Mouse (Mus musculus) lung, postnatal 4 days (tissue): ENCODE results near the gene Lnx2.

Source experiments
- DNase-seq, 2 experiments: peaks; one replicate each; pipeline ENCODE4 v3.0.0; 2021

Gene Lnx2

DNA sequence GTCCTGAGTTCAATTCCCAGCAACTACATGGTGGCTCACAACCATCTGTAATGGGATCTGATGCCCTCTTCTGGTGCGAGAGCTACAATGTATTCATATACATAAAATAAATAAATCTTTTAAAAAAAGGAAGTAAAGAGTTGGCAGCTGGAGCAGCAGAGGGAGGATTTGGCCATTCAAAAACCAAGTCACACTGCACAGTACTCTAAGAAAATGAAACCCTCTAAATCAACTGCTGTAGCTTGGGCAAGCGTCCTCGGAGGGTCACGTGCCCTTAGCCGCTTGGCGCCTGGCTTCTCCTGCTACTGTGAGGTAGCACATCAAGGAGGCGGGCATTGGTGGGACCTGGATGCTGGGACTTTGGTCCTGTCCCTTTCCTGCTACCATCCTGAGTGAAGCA is 61.2 kb downstream of the Lnx2 start:
- no peak for DNase-seq

DNA sequence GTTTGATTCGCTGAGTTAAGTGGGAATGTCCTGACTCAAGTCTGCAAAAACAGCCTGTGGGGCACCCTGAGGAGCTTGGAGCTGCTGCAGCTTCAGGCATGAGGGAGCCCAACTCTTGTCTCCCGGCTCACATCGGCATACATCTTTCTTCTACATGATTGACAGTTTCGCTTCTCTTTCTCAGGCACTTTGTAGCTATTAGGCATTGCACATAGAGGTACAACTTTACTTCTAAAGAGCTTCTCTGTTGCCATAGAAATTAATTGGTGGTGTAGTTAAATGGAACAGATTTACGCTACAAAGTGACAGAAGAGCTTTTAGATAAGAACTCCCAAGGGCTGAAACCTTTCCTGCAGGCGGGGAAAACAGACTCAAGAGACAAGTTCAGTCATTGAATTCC is 62.5 kb downstream of the Lnx2 start:
- no peak for DNase-seq

DNA sequence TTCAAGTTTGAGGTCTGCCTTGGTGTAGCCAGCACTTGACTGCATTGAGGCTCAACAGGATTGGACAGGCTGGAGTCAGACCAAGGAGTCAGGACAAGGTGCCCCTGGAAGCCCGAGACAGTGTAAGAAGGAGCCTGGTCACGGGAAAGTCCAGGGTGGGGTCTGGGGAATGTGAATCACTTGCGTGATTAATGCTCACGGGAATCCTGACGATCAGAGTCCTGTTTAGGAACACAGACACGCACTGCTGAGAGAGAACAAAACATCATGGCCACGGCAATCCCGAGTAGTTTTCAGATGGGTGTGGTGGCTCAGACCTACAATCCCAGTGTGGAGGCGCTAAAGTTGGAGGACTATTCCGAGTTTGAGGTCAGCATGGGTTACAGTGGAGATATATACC is 65.1 kb downstream of the Lnx2 start:
- no peak for DNase-seq

DNA sequence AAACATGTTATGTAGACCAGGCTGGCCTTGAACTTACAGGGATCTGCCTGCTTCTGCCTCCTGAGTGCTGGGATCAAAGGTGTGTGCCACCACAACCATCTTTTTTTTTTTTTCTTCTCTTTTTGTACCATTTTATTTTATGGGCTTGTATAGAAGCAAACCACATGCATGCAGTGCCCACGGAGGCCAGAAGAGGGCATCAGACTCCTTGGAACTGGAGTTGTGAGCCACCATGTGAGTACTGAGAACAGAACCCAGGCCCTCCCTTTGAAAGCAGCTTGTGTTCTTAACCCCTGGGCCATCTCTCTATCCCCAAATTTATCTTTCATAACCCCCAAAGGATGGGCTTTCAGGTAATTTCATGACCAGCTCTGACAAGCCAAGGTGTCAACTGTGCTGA is 73.1 kb downstream of the Lnx2 start:
- DNase-seq, result no peak

DNA sequence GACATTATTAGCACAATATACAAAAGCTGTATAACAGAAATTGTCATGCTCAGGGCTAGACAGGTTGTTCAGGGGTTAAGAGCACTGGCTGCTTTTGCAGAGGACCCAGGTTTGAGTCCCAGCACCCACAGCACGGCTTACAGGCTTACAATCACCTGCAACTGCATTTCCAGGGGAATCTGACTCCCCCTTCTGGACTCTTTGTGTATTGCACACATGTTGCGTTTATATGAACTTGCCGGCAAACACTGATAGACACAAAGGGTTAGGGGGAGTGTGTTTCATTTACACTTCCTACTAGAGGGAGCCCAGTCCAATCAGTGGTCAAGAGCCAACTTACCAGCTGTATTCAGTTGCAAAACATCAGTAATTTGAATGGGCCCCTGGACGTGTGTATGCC is 75.1 kb downstream of the Lnx2 start:
- DNase-seq, result no peak

DNA sequence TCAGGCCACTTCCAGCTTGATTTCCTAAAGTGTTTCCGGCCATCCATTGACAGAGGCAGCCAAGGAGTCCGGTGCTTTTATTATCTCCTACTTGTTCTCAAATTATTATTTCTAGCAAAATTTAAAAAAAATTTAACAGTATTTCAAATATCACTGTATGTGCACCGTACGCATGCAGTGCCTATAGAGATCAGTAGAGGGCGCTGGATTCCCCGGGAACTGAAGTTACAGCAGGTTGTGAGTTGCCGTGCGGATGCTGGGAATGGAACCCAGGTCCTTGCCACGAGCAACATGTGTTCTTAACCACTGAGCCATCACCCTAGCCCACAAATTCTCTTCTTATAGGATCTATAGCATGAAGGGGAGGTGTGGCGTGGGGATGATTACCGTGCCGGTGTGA is 77.6 kb downstream of the Lnx2 start:
- no peak for DNase-seq

DNA sequence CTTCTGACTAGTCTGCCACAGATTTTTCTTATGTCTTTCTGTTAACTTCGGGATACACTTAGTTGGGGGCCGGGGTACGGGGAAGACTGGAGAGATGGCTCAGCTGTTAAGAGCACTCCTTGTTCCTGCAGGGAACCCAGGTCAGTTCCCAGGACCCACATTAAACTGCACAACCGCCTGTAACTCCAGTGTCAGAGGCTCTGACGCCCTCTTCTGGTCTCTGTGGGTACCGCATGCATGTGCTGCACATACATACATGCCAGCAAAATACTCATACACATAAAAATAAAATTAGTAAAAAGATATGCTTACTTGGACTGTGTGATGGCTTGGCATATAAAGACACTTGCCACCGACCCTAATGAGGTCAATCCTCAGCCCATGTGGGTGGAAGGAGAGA is 79.6 kb downstream of the Lnx2 start:
- DNase-seq, result no peak

DNA sequence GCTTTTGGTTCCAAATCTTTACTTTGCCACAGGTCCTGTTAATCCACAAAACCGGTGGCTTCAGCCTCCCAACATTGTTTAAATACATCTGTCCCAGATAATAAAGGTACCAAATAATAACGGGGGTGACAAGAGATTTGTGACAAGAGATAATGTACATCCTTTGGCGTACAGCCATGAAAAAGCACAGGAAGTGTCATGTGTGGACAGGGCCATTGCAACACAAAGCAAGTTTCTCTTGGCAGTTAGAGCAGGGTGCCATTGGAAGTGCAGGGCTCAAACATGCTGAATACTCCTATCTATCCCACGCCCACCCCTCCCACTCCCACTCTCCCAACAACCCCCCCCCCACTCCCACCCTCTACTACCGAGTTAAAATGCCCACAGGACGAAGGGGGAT is 81.4 kb downstream of the Lnx2 start:
- DNase-seq, result no peak

DNA sequence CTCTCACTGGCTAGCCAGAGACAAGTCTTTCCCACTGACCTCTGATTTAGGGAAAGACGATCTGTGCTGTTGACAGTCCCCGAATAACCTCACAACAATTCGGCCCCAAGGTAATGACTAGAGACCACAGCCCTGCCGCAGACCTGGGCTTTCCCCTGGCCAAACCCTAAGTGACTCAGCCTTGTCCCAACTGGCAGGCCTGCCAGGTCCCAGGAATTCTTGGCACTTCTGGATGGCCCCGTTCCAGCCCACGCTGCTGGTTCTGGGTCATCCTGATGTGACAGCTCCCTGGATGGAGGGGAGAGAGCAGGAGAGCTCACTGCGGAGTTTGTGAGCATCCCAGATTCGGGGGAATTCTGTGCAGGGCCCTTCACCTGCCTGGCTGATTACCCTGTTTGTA is 82.9 kb downstream of the Lnx2 start:
- DNase-seq, result peak in 1 of 2 experiments; percentile 40

DNA sequence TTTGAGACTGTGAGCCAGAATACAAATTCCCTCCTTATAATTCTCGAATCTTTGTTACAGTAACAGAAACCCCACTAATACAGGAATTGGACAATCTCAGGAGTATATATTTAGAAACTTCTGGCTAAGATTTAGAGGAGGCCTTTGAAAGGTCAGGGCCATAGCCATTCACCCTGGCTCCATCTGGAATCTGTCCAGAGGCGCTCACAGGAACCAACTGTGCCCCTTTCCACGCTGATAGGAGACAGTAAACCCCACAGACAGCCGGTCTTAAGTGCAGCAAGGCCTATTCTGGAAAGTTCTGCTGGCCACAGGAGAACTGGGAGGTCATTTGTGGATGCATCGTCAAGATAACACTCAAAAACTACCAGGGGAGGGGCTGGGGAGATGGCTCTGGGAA is 87.3 kb downstream of the Lnx2 start:
- no peak for DNase-seq

DNA sequence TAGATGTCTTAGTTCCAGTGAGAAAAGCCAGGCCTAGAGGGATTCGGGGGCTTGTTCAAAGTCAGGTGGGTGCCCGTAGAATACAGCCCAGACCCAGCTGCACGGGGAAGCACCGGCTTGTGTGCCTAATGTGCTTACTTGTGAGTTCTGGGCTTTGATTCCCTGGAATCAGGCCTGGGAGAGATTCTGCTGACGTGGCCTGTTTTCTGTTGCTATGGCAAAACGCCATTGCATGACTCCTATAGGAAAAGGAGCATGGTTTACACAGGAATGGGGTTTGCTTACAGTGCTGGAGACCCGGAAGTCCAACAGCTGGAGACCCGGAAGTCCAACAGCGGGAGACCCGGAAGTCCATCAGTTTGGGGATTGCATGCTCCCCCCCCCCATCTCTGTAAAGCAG is 88.8 kb downstream of the Lnx2 start:
- no peak for DNase-seq

DNA sequence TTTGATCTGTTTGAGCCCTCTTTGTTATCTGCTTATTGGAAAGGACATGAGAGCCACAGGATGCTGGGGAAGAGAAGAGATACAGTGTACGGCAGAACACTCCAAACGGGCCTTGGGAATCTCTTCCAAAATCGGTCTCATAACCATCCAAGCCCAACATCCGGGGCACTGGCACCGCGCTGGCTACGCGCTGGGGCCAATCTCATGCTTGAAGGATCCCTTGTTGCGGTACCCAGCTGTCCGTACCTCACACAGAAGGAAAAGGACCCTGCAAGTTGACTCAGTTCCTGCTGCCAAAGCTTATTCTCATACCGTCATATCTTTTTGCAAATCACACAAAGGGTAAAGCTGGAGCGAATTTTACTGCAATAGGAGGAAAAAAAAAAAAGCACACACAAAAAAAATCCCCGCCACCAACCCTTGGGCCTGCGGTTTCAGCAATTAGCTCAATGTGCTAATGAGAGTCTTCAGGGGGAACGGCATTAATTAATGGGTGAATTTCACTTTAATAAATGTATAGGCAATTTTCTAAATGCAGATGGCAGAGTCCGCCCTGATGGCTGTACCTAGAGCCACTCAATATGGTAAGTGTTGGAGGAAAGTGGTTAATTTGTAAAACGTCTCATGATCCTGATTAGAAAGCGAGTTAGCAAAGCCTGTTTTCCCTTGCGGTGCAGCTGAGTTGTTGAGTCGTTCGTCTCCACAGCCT is 90.5 kb downstream of the Lnx2 start:
- DNase-seq, result no peak

DNA sequence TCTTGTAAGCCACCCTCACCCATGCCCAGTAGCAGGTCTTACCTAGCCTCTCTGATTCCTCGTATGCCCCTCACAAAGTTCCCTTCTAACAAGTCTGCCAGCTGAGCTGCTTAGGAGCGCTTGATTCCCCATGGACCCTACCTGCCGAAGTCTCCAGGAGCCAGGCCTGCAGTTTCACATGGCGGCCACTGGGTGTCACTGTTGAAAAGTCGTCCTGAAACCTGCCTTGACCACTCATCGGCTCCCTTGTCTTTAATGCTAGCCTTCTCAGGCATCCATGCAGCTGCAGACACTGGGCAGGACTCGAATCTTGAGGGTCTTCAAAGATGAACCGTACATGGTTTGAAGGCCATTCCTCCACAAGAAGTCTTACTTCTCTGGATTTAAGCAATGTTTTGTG is 93.2 kb downstream of the Lnx2 start:
- peak; percentile 39 to 68 for DNase-seq

DNA sequence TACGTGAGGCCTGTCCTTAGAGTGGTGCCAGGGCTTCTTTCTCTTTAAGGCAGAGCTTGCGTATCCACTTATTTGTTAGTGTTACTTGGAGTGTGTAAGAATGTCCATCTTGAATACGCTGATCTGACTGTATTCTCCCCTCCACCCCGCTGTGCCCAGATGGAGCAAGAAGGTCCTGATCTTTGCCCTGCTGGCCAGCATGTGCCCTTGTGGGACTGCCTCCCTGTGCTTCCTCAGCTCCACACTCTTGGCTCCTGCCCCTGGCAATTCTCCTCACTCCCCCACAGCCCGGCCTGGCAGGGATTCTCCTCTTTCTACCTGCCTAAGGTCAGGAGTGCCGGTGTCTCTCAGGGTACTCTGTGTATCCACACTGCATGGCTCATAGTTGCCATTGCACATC is 95.0 kb downstream of the Lnx2 start:
- DNase-seq, result no peak

DNA sequence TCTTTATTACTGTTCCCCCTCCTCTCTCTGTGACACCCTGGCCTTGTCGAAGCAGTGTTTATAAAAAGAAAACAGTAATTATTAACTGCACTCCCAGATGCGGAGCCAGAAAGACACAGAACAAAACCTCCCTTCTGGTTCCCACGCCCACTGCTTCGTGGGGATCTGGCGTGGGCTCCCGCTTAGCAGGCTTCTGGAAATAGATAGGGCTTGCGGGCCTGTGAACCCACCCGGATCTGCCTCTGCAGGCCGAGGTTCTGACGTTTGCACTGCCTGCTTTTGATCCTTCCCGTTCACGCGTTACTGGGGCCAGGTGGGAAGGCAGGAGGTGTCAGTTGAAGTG is 101.6 kb downstream of the Lnx2 start:
- DNase-seq, result peak in 1 of 2 experiments; percentile 17

DNA sequence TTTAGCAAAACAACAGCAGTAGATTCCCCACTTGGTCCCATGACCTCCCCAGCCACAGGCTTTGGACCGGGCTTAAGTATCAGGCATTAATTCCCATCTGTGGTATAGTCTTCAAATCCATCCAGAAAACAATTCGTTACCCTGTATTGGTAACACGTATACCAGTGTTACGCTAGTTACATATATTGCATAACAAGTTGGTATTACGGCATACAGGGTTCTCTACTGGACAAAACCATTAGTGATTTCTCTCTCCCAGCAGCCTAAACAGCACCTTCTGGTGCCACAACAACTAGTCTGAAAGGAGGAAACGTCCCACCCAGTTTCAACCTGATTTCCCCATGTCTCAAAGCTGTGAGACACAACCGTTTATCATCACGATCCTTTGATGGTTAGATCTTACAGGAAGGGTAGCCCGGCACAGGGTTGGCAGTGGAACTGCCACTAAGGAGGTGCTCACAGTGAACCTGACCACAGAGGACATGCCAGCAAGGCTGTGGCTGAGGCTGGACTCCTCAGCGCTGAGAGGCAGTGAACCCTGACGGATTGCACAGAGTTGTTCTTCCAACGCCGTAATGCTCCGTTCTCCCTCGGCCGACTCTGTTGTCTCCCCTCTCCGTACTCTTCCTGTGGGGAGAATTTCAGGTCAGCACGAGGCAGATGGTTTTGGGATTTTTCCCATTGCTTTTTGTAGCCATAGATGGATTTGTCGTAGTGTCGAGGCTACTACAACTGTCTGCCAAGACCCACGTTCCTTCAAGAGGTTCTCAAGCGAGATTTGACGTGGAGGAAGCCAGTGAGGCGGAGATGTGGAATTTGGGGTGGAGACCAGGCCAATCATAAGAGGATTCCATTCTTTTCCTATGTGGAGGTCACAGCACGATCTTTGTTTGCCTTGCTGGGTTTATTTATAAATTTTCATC is 102.3 kb downstream of the Lnx2 start:
- peak; percentile 28 to 42 for DNase-seq

DNA sequence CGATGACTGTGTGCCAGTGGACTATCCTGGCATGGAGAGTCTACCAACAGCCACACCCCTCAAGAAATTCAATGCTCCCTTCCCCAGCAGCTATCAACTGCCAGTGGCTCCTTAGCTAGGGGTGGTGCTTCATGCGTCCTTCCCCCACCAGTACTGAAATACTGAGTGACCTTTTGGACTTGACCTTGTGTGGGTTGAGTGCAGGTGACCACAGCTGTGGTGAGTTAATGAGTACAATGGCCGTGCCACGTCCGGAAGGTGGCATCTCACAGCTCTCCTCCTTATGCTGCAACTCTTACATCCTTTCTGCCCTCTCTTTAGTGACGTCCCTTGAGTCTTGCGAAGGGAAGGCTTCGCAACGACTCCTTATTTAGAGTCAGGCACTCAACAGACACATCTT is 103.0 kb downstream of the Lnx2 start:
- no peak for DNase-seq

DNA sequence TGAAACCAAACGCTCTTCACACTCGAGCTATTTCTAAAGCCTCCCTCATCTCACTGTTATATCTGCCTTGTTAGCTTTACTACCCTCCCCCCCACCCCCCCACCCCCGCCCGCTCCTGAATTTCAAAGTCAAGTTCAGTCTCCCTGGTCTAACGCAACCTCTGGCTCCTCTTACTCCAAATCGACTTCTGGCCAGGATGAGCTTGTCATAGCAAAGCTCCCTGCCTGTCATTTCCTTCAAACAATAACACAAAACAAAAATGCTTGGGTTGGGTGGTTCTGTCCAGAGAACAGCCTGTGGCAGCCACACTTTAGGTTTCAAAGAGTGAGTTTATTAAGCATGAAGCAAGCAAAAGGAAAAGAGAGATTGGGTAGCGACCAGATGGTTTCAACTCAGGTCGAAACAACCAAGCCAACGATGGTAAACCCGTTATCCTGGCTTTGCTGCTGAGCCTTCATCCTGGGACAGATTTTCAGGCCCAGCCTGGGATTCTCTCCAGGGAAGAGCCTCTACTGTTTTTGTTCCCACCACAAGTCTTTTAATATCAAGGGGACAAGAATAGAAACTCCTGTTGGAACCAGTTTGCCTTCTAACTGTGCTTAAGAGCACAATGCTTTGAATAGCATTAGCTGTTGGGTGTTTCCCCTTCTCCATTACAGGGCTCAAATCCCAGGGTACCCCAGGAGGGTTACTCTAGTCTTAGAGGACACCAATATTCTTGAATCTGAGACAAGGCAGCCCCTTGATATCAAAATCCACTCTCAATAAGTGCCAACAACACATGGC is 104.4 kb downstream of the Lnx2 start:
- no peak for DNase-seq

DNA sequence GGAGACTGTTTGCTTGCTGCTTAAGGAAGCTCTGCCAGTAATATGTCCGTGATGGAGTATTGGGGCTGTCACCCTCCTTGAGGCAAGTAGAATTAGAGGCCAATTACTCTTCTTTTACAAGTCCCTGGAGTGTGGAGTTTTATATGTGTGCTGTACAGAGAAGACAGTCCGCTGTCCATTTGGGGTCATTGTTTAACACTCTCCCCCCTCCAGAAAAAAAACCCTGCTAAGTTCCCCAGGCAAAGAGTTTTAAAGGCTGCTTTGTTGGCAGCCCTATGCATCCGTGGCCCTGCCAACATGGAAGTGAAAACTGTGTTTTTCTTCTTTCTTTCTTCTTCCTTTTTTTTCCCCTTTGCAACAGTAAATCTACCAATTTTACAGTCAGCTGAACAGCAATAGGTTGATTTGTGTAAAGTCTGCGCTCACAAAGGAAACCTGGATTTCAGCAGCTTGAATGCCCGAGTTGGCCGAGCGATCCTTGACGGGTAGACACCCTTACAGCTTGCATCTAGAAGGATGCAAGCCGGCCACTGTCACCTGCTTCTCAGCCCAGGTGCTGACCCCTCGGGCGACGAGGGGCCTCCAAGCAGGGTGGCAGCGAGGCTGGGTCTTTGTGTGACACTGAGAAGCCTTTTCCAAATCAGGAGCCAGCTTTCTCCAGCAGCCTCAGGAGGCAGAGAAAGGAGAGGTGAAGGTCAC is 107.5 kb downstream of the Lnx2 start:
- no peak for DNase-seq
